Mouse (Mus musculus) hindbrain, embryonic 15.5 days (tissue): ENCODE measurements around the gene Tbx21. TPM values are rescaled to one million over a fixed set of nuclear protein-coding genes. Genes with fewer than 3 reads are reported as not detected.
A peak's percentile ranks its signal among the peaks of the same experiment; 100 is the strongest.

Experiments used
- ATAC-seq: fragments of 200-750 bp; cut with Nextera tagmentation; 2 replicates; pipeline ENCODE4 v1.8.0; 2017; ENCODE audit warnings: low read depth, moderate number of reproducible peaks, moderate TSS enrichment; ENCODE audit not compliant: low FRiP score
- H3K27ac ChIP-seq: fragments of 300-500 bp; sonication (generic); replicated peaks from 2 replicates; pipeline ENCODE4 v1.5.1; 2015; ENCODE audit warnings: mild to moderate bottlenecking, inconsistent platforms
- H3K27me3 ChIP-seq: fragments of 300-500 bp; sonication (generic); 2 replicates; pipeline ENCODE4 v1.6.1; 2015; ENCODE audit warnings: control low read depth, inconsistent platforms
- H3K36me3 ChIP-seq: fragments of 300-500 bp; sonication (generic); 2 replicates; pipeline ENCODE4 v1.6.1; 2015; ENCODE audit warnings: control low read depth, inconsistent platforms
- H3K4me1 ChIP-seq: fragments of 300-500 bp; sonication (generic); replicated peaks from 2 replicates; pipeline ENCODE4 v1.6.1; 2015; ENCODE audit warnings: control low read depth, inconsistent platforms
- H3K4me2 ChIP-seq: fragments of 300-500 bp; sonication (generic); 2 replicates; pipeline ENCODE4 v1.6.1; 2015; ENCODE audit warnings: moderate library complexity, mild to moderate bottlenecking, inconsistent platforms
- H3K4me3 ChIP-seq: fragments of 300-500 bp; sonication (generic); 2 replicates; pipeline ENCODE4 v1.5.1; 2015; ENCODE audit warnings: mild to moderate bottlenecking, inconsistent platforms
- H3K9ac ChIP-seq: fragments of 300-500 bp; sonication (generic); 2 replicates; pipeline ENCODE4 v1.6.1; 2015; ENCODE audit warnings: inconsistent platforms
- H3K9me3 ChIP-seq: fragments of 300-500 bp; sonication (generic); 2 replicates; pipeline ENCODE4 v1.6.1; 2016; ENCODE audit warnings: control low read depth, inconsistent platforms
- WGBS: fragments of 180-500 bp; shearing (Covaris S2); methylation state at CpG from one replicate; pipeline ENCODE4 v1.1.7; 2015; 5-methylcytosine and 5-hydroxymethylcytosine counted together
- polyA plus RNA-seq: library from polyadenylated mRNA; unstranded; fragments of >200 nt; fragmentation: Nextera tagmentation; extraction: Ambion mirVana; gene quantifications from 2 replicates; pipeline ENCODE4 v1.2.1, GENCODE M21; 2015

Tbx21 gene
- polyA plus RNA-seq: 0.13 TPM in 1 of 2 replicates, not detected in the other

DNA sequence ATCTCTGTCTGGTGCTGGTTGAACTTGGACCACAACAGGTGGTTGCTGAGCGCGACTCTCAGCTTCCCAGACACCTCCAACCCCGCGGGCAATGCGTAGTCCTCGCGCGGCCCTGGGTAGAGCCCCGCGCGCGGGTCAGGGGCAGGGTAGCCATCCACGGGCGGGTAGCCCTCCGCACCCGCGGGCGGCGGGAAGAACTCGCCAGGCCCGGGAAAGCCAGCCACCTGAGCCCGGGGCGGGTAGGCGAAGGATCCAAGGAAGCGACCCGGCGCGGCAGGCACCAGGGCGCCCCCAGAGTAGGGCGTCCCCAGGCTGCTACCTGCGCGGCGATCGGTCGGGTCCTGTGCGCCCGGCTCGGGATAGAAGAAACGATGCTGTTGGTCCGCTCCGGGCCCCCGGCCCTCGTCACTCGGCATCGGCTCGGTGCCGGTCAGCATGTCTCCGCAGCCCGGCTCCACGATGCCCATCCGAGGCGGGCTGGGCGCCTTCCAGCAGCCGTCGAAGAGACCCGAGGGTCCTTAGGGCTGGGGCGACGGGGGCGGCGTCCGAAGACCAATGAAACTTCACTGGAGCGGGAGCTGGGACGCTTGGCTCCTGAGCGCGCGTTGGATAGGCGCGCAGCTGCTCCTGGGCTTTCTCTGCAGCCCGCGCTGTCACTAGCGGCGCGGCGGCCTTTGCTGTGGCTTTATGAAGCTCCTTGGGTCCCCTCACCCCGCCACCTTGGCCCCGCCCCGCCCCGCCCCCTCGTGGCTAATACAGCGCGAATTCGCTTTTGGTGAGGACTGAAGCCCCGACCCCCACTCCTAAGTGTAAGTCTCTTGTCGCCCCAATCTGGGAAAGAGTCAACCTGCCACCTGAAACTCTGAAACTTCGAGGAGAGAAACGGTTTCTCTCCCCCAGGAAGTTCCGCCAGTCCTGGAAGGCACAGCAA, at the start of gene Tbx21:
TSS of gene Tbx21 (minus strand) at position 661 of the 931 bp plus-strand sequence.
- Histone ChIP-seq H3K9me3 (no peaks in the 10 kb centered on the region), H3K27ac (no peak within 1 kb of the TSS), H3K4me3 (peak within 1 kb of the TSS; percentile 37), H3K4me1 (peaks cover 16% of the 10 kb centered on the region), H3K27me3 (peaks cover 62% of the 10 kb centered on the region), H3K4me2 (peak within 1 kb of the TSS; percentile 79), H3K9ac (no peak within 1 kb of the TSS), H3K36me3 (no peaks in the 10 kb centered on the region)
- no peak for ATAC-seq
- under 1% methylated on average over 82 of the region's 87 CpGs for WGBS

DNA sequence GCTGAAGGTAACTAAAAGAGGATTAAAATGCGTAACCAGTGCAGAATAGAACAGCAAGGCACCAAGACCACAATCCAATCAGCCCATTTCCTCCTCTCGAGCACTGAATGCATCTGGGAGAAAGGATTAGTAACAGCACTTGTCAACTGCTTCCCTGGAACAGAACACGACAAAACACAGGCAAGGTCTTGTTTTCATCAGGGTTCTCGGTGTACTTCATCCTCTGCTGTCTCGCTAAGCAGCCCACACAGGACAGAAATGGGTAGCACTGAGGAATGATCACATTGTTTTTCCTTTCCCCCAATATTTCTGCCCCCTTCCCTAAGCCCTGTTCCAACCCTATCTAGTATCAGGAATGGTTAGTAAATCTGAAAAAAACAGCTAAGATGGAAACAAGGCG, 45.2 kb upstream of the Tbx21 start:
- 72% methylated on average over 6 of the region's 6 CpGs for WGBS
- H3K27ac ChIP-seq: no peak overlapping the region
- no peak overlapping the region for H3K4me2 ChIP-seq
- peaks cover 73% of the 10 kb centered on the region for H3K36me3 ChIP-seq
- H3K9me3 ChIP-seq: no peaks in the 10 kb centered on the region
- H3K4me1 ChIP-seq: no peaks in the 10 kb centered on the region
- no peak overlapping the region for H3K4me3 ChIP-seq
- no peak overlapping the region for H3K9ac ChIP-seq
- no peak for ATAC-seq
- H3K27me3 ChIP-seq: no peaks in the 10 kb centered on the region

GRCm38 (mm10) chr11:97156999-97157398, 41.9 kb upstream of the Tbx21 start:
- no peak for ATAC-seq
- Histone ChIP-seq H3K9me3 (no peaks in the 10 kb centered on the region), H3K36me3 (peaks cover 50% of the 10 kb centered on the region), H3K27me3 (no peaks in the 10 kb centered on the region), H3K4me2 (no peak overlapping the region), H3K9ac (no peak overlapping the region), H3K4me1 (peaks cover 12% of the 10 kb centered on the region), H3K4me3 (no peak overlapping the region), H3K27ac (no peak overlapping the region)
- WGBS: 83% methylated on average over 7 of the region's 7 CpGs

GRCm38 (mm10) chr11:97152662-97153287, 37.6 kb upstream of the Tbx21 start:
- Histone ChIP-seq H3K9me3 (no peaks in the 10 kb centered on the region), H3K36me3 (peaks cover 15% of the 10 kb centered on the region), H3K27me3 (no peaks in the 10 kb centered on the region), H3K9ac (no peak overlapping the region), H3K27ac (peak overlapping the region; percentile 96; the same call in 1 of the 2 replicates), H3K4me1 (peaks cover 36% of the 10 kb centered on the region), H3K4me3 (peak overlapping the region; percentile 95), H3K4me2 (peak overlapping the region; percentile 85)
- ATAC-seq: no peak
- 19% methylated on average over 10 of the region's 10 CpGs for WGBS

- under 1% methylated on average over 11 of the region's 11 CpGs for whole genome bisulfite sequencing
These were observed 36.9 kb upstream of the Tbx21 start for GRCm38 (mm10) chr11:97152023-97152426.

DNA sequence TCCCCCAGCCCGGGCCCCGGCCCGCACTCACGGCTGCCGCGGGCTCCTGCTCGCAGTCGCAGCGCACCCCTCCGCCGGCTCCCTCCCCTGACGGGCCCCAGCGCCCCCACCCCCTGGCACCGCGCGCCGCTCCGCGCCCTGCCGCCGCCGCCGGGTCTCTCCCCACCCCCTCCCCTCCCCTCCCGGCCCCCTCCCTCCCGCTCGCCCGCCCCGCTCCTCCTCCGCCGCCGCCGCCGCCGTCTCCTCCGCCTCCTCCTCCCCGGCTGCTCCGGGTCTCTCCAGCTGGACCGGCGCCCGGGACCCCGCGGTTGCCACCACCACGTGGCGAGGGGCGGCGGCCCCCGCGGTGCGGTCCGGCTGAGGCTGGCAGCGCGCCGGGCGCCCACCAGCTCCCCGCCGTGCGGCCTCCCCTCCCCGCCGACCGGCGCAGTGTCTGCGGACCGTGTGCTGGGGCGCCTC, 36.2 kb upstream of the Tbx21 start, which contains the start of gene Tbkbp1:
TSS of gene Tbkbp1 (minus strand) at position 153 of the 459 bp plus-strand sequence.
- no peak; the same call in 1 of the 2 replicates for ATAC-seq
- peak within 1 kb of the TSS; percentile 89 for H3K9ac ChIP-seq
- H3K4me2 ChIP-seq: peak within 1 kb of the TSS; percentile 85
- H3K27ac ChIP-seq: peak within 1 kb of the TSS; percentile 96
- peaks cover 14% of the 10 kb centered on the region for H3K36me3 ChIP-seq
- H3K4me1 ChIP-seq: peaks cover 36% of the 10 kb centered on the region
- H3K4me3 ChIP-seq: peak within 1 kb of the TSS; percentile 95
- no peaks in the 10 kb centered on the region for H3K9me3 ChIP-seq
- 0% methylated on average over 23 of the region's 64 CpGs for WGBS
- no peaks in the 10 kb centered on the region for H3K27me3 ChIP-seq

More at GRCm38 (mm10) chr11:97152023-97152426, 36.9 kb upstream of the Tbx21 start:
- Histone ChIP-seq H3K36me3 (peaks cover 15% of the 10 kb centered on the region), H3K9ac (peak overlapping the region; percentile 89), H3K27ac (peak overlapping the region; percentile 96), H3K4me2 (peak overlapping the region; percentile 85), H3K4me3 (peak overlapping the region; percentile 95), H3K27me3 (no peaks in the 10 kb centered on the region), H3K4me1 (peaks cover 36% of the 10 kb centered on the region), H3K9me3 (no peaks in the 10 kb centered on the region)
- ATAC-seq: no peak

DNA sequence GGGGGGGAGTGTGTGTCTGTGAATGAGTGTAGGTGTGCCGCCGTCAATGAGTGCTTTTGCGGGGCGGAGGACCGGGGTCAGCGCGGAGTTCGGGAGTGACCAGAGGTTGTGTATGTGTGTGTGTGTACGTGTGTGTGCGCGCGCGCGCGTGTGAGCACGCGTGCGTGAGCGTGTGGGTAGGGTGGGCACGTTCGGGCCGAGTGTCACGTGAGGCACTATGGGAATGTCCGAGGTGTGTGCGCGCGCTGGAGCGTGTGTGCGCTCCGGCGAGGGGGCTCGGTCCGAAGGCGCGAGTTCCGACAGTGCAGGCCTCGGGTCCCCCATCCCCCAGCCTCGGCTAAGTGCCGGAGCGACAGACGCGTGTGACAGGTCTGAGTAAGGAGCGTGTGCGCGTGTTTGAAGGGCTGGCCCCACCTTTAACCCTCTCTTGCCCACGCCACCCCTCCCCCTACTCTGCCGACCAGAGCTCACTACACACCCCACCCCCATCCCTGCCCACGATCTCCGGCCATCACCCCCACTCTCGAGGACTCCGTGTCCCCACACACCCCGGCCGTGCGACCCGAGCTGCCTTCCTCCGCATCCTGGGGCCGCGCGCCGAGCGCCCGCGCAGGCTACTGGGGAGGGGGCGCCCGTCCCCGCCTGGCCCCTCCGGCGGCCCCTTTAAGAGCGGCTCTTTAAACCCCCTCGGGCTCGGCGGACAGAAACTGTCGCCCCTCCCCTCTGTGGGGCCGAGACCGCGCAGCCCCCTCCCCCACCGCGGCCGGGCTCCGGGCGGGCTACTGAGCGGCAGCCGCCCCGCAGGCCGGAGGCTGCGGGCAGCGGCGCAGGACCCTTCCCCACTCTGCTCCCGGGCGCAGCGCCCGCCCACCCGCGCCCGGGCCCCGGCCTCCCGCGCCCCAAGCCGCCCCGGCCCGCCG, 35.5 kb upstream of the Tbx21 start:
- Histone ChIP-seq H3K4me2 (peak overlapping the region; percentile 85), H3K4me3 (peak overlapping the region; percentile 95), H3K9me3 (no peaks in the 10 kb centered on the region), H3K27ac (peak overlapping the region; percentile 96), H3K36me3 (peaks cover 10% of the 10 kb centered on the region), H3K9ac (peak overlapping the region; percentile 89), H3K4me1 (peaks cover 36% of the 10 kb centered on the region), H3K27me3 (no peaks in the 10 kb centered on the region)
- under 1% methylated on average over 74 of the region's 102 CpGs for WGBS
- peak; percentile 82 for ATAC-seq

DNA sequence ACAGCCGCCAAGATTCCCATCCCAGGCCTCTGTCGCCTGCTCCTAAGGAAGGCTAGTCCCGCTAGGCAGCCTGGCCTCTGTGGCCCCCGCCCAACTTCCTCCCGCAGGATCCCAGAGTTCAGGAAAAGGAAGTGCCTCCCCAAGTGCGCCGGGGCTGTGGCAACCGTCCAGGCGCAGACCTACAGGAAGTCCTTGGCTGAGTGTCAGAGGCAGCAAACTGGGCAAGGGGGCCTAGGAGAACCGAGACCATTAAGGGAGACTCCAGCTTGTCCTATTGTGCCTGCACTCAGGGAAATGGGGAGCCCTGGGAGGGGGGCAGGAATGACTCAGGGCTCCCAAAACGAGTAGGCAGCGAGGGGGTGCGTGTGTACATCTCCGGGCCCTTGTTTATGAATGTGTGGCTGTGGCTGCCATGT, 34.9 kb upstream of the Tbx21 start:
- 3% methylated on average over 14 of the region's 14 CpGs for WGBS

DNA sequence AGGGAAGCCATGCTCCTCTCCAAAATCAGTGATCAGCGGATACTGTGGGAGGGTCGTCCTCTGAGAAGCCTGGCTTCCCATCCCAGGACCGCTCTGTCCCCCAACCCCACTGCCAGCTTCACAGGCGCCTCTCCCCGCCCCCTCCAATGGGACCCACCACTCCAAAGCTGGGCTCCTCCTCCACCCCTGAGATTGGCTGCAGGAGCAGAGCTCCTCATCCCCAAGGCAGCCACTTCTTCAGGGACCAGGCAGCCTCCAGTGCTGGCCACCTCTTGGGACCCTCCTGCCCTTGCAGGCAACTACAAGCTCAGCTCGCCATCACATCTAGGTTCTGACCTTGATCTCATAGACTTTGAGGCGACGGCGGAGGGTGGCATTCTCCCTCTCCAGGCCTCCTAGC, 33.9 kb upstream of the Tbx21 start:
- H3K27ac ChIP-seq: peak overlapping the region; percentile 96; the same call in 1 of the 2 replicates
- H3K27me3 ChIP-seq: no peaks in the 10 kb centered on the region
- WGBS: 30% methylated on average over 7 of the region's 9 CpGs
- no peak overlapping the region for H3K9ac ChIP-seq
- peaks cover 5% of the 10 kb centered on the region for H3K36me3 ChIP-seq
- H3K9me3 ChIP-seq: no peaks in the 10 kb centered on the region
- peak overlapping the region; percentile 95 for H3K4me3 ChIP-seq
- H3K4me1 ChIP-seq: peaks cover 36% of the 10 kb centered on the region
- H3K4me2 ChIP-seq: peak overlapping the region; percentile 85
- no peak for ATAC-seq

More for the DNA sequence above, 34.9 kb upstream of the Tbx21 start:
- ATAC-seq: peak; percentile 32; the same call in 1 of the 2 replicates
- Histone ChIP-seq H3K36me3 (peaks cover 10% of the 10 kb centered on the region), H3K9ac (peak overlapping the region; percentile 89), H3K9me3 (no peaks in the 10 kb centered on the region), H3K4me2 (peak overlapping the region; percentile 85), H3K27ac (peak overlapping the region; percentile 96), H3K4me1 (peaks cover 36% of the 10 kb centered on the region), H3K4me3 (peak overlapping the region; percentile 95), H3K27me3 (no peaks in the 10 kb centered on the region)

GRCm38 (mm10) chr11:97148591-97148990, 33.5 kb upstream of the Tbx21 start:
- H3K9ac ChIP-seq: no peak overlapping the region

GRCm38 (mm10) chr11:97147333-97147732, 32.2 kb upstream of the Tbx21 start:
- WGBS: 76% methylated on average over 8 of the region's 8 CpGs
- Histone ChIP-seq H3K4me2 (no peak overlapping the region), H3K4me1 (peaks cover 28% of the 10 kb centered on the region), H3K27ac (no peak overlapping the region), H3K9me3 (no peaks in the 10 kb centered on the region), H3K9ac (no peak overlapping the region), H3K27me3 (no peaks in the 10 kb centered on the region), H3K4me3 (no peak overlapping the region), H3K36me3 (peaks cover 8% of the 10 kb centered on the region)
- ATAC-seq: no peak

More at GRCm38 (mm10) chr11:97148591-97148990, 33.5 kb upstream of the Tbx21 start:
- Histone ChIP-seq H3K4me1 (peaks cover 36% of the 10 kb centered on the region), H3K27ac (no peak overlapping the region), H3K36me3 (peaks cover 5% of the 10 kb centered on the region), H3K4me3 (0 out of 2 replicates have a peak overlapping the region, but pooled peaks have one; percentile 95), H3K9me3 (no peaks in the 10 kb centered on the region), H3K27me3 (no peaks in the 10 kb centered on the region), H3K4me2 (peak overlapping the region; percentile 85)
- WGBS: 39% methylated on average over 12 of the region's 12 CpGs
- no peak for ATAC-seq
